Mouse (Mus musculus) forebrain, embryonic 16.5 days (tissue): ENCODE measurements around the gene Gadd45gip1. TPM values are rescaled to one million over a fixed set of nuclear protein-coding genes. Genes with fewer than 3 reads are reported as not detected.

Experiments used
- ATAC-seq: fragments of 200-750 bp; cut with Nextera tagmentation; 2 replicates; pipeline ENCODE4 v1.8.0; 2017; ENCODE audit warnings: mild to moderate bottlenecking, moderate library complexity
- H3K27ac ChIP-seq: fragments of 300-500 bp; sonication (generic); 2 replicates; pipeline ENCODE4 v1.5.1; 2014; ENCODE audit warnings: low read length, control low read depth
- H3K27me3 ChIP-seq: fragments of 300-500 bp; sonication (generic); replicated peaks from 2 replicates; pipeline ENCODE4 v1.6.1; 2014; ENCODE audit warnings: low read length; ENCODE audit not compliant: control insufficient read depth, insufficient read depth
- H3K36me3 ChIP-seq: fragments of 300-500 bp; sonication (generic); 2 replicates; pipeline ENCODE4 v1.6.1; 2014; ENCODE audit not compliant: control insufficient read depth, insufficient read depth
- H3K4me1 ChIP-seq: fragments of 300-500 bp; sonication (generic); replicated peaks from 2 replicates; pipeline ENCODE4 v1.6.1; 2014; ENCODE audit warnings: low read length; ENCODE audit not compliant: control insufficient read depth, insufficient read depth
- H3K4me2 ChIP-seq: fragments of 300-500 bp; sonication (generic); 2 replicates; pipeline ENCODE4 v1.6.1; 2014; ENCODE audit warnings: mild to moderate bottlenecking, low read length, control low read depth
- H3K4me3 ChIP-seq: fragments of 300-500 bp; sonication (generic); replicated peaks from 2 replicates; pipeline ENCODE4 v1.5.1; 2014; ENCODE audit warnings: mild to moderate bottlenecking, low read length, control low read depth
- H3K9ac ChIP-seq: fragments of 300-500 bp; sonication (generic); replicated peaks from 2 replicates; pipeline ENCODE4 v1.6.1; 2014; ENCODE audit warnings: low read depth, low read length, control low read depth
- H3K9me3 ChIP-seq: fragments of 300-500 bp; sonication (generic); 2 replicates; pipeline ENCODE4 v1.6.1; 2016; ENCODE audit warnings: low read length; ENCODE audit not compliant: control insufficient read depth
- WGBS: fragments of 180-500 bp; shearing (Covaris S2); extraction: QIAGEN DNeasy Blood & Tissue Kit; methylation state at CpG from one replicate; pipeline ENCODE4 v1.1.7; 2014; 5-methylcytosine and 5-hydroxymethylcytosine counted together
- polyA plus RNA-seq: library from polyadenylated mRNA; unstranded; fragments of >200 nt; fragmentation: Nextera tagmentation; extraction: Ambion mirVana; gene quantifications from 2 replicates; pipeline ENCODE4 v1.2.1, GENCODE M21; 2015

The Gadd45gip1 gene
- polyA plus RNA-seq, 1 experiment from 2014 or later = 34.3 TPM

- no peaks in the 10 kb centered on the region for H3K9me3 ChIP-seq
- peak; percentile 68 for ATAC-seq
- peak overlapping the region; percentile 20 for H3K4me2 ChIP-seq
- H3K9ac ChIP-seq = no peak overlapping the region
- peak overlapping the region; percentile 94 for H3K27ac ChIP-seq
- no peaks in the 10 kb centered on the region for H3K27me3 ChIP-seq
- 38% methylated on average over 10 of the region's 10 CpGs for WGBS
- H3K4me1 ChIP-seq = peaks cover 38% of the 10 kb centered on the region
- no peak overlapping the region for H3K4me3 ChIP-seq
- peaks cover 14% of the 10 kb centered on the region for H3K36me3 ChIP-seq
Observed at GRCm38 (mm10) chr8:84834866-84835855, 3.8 kb downstream of the Gadd45gip1 start.

GRCm38 (mm10) chr8:84837149-84837911 is 6.0 kb downstream of the Gadd45gip1 start:
- Histone ChIP-seq H3K27ac (no peak overlapping the region), H3K9ac (no peak overlapping the region)

GRCm38 (mm10) chr8:84837912-84838470 is 6.7 kb downstream of the Gadd45gip1 start:
- no peaks in the 10 kb centered on the region for H3K27me3 ChIP-seq
- no peak overlapping the region for H3K9ac ChIP-seq
- no peak for ATAC-seq
- no peaks in the 10 kb centered on the region for H3K9me3 ChIP-seq
- no peak overlapping the region for H3K4me2 ChIP-seq
- WGBS = 84% methylated on average over 15 of the region's 15 CpGs
- H3K4me1 ChIP-seq = peaks cover 41% of the 10 kb centered on the region
- H3K36me3 ChIP-seq = peaks cover 28% of the 10 kb centered on the region
- H3K27ac ChIP-seq = no peak overlapping the region
- no peak overlapping the region for H3K4me3 ChIP-seq

More at GRCm38 (mm10) chr8:84837149-84837911, 6.0 kb downstream of the Gadd45gip1 start:
- 75% methylated on average over 8 of the region's 8 CpGs for whole genome bisulfite sequencing
- H3K4me2 ChIP-seq = no peak overlapping the region
- H3K9me3 ChIP-seq = no peaks in the 10 kb centered on the region
- no peak overlapping the region for H3K4me3 ChIP-seq
- H3K36me3 ChIP-seq = peaks cover 21% of the 10 kb centered on the region
- peaks cover 38% of the 10 kb centered on the region for H3K4me1 ChIP-seq
- H3K27me3 ChIP-seq = no peaks in the 10 kb centered on the region
- ATAC-seq = no peak

GRCm38 (mm10) chr8:84838513-84838912 is 7.2 kb downstream of the Gadd45gip1 start:
- ATAC-seq = no peak
- Histone ChIP-seq H3K4me3 (no peak overlapping the region), H3K4me2 (no peak overlapping the region), H3K27me3 (no peaks in the 10 kb centered on the region), H3K36me3 (peaks cover 33% of the 10 kb centered on the region), H3K27ac (no peak overlapping the region), H3K9ac (no peak overlapping the region), H3K4me1 (peaks cover 38% of the 10 kb centered on the region), H3K9me3 (no peaks in the 10 kb centered on the region)
- 87% methylated on average over 5 of the region's 5 CpGs for WGBS

- WGBS = 94% methylated on average over 2 of the region's 2 CpGs
- Histone ChIP-seq H3K4me2 (peak overlapping the region; percentile 73), H3K4me1 (peaks cover 36% of the 10 kb centered on the region), H3K9me3 (no peaks in the 10 kb centered on the region), H3K36me3 (peaks cover 41% of the 10 kb centered on the region), H3K4me3 (peak overlapping the region; percentile 76), H3K9ac (no peak overlapping the region), H3K27ac (no peak overlapping the region), H3K27me3 (no peaks in the 10 kb centered on the region)
- ATAC-seq = no peak
Observed at GRCm38 (mm10) chr8:84839411-84839810, 8.1 kb downstream of the Gadd45gip1 start.

- no peak for ATAC-seq
- Histone ChIP-seq H3K9ac (peak overlapping the region; percentile 88), H3K9me3 (no peaks in the 10 kb centered on the region), H3K4me1 (peaks cover 36% of the 10 kb centered on the region), H3K4me3 (peak overlapping the region; percentile 76), H3K36me3 (peaks cover 46% of the 10 kb centered on the region), H3K27ac (peak overlapping the region; percentile 79), H3K27me3 (no peaks in the 10 kb centered on the region), H3K4me2 (peak overlapping the region; percentile 73)
- 5% methylated on average over 7 of the region's 7 CpGs for WGBS
Observed at GRCm38 (mm10) chr8:84839875-84840247, 8.5 kb downstream of the Gadd45gip1 start.

- H3K4me3 ChIP-seq = peak within 1 kb of the TSS; percentile 76
- WGBS = under 1% methylated on average over 47 of the region's 55 CpGs
- peak within 1 kb of the TSS; percentile 88 for H3K9ac ChIP-seq
- ATAC-seq = peak; percentile 96
- H3K4me2 ChIP-seq = peak within 1 kb of the TSS; percentile 73
- H3K27ac ChIP-seq = peak within 1 kb of the TSS; percentile 79
- peaks cover 36% of the 10 kb centered on the region for H3K4me1 ChIP-seq
- no peaks in the 10 kb centered on the region for H3K9me3 ChIP-seq
- H3K27me3 ChIP-seq = no peaks in the 10 kb centered on the region
- H3K36me3 ChIP-seq = peaks cover 46% of the 10 kb centered on the region
Observed at GRCm38 (mm10) chr8:84840248-84840999, 9.1 kb downstream of the Gadd45gip1 start, which contains the start of gene Rad23a. Gene Rad23a, minus strand, starts transcription at chr8:84840665.

GRCm38 (mm10) chr8:84841514-84841913 is 10.2 kb downstream of the Gadd45gip1 start:
- Histone ChIP-seq H3K9ac (no peak overlapping the region), H3K27ac (no peak overlapping the region), H3K4me1 (peaks cover 31% of the 10 kb centered on the region), H3K36me3 (peaks cover 46% of the 10 kb centered on the region), H3K9me3 (no peaks in the 10 kb centered on the region), H3K4me3 (no peak overlapping the region), H3K27me3 (no peaks in the 10 kb centered on the region), H3K4me2 (no peak overlapping the region)
- ATAC-seq = no peak
- 88% methylated on average over 1 of the region's 1 CpGs for WGBS
